Mouse (Mus musculus): ENCODE measurements around the gene Hist1h2bk. TPM values are rescaled to one million over a fixed set of nuclear protein-coding genes. Genes with fewer than 3 reads are reported as not detected.
A peak's percentile ranks its signal among the peaks of the same experiment; 100 is the strongest.

The Hist1h2bk gene
- polyA plus RNA-seq, 1 experiment from 2014 or later = 1.9 TPM

GRCm38 (mm10) chr13:22026058-22027031 lies 9.3 kb upstream of the Hist1h2bk start:
- peaks cover 0 to 8% of the 10 kb centered on the region in 2 experiments; a peak in 2 of 4 replicates for H3K4me1 ChIP-seq (ENCODE audit: control insufficient read depth in 2 of 2, insufficient read depth in 2 of 2, low read length in 2 of 2)
- peak overlapping the region; percentile 5 to 15; a peak in 2 of 4 replicates for H3K27ac ChIP-seq (replicated peaks in 1 of 2; ENCODE audit: control insufficient read depth in 1 of 2, insufficient read depth in 1 of 2, low read depth in 2 of 2, low read length in 2 of 2)
- H3K9me3 ChIP-seq (ENCODE audit: control insufficient read depth, low read length) = no peaks in the 10 kb centered on the region
- ATAC-seq (ENCODE audit: insufficient number of reproducible peaks, insufficient read depth, low FRiP score, low read depth) = no peak
- H3K4me2 ChIP-seq (ENCODE audit: low read length) = peak overlapping the region; percentile 64
- H3K9ac ChIP-seq (ENCODE audit: low read length) = peak overlapping the region; percentile 67
- H3K27me3 ChIP-seq (ENCODE audit: control insufficient read depth, insufficient read depth, low read length) = no peaks in the 10 kb centered on the region
- WGBS = 2% methylated on average over 35 of the region's 35 CpGs
- H3K4me3 ChIP-seq (ENCODE audit: control insufficient read depth in 1 of 2, insufficient read depth in 1 of 2, low read depth in 1 of 2, low read length in 2 of 2) = peak overlapping the region; percentile 53
- no peaks in the 10 kb centered on the region for H3K36me3 ChIP-seq (ENCODE audit: control insufficient read depth, insufficient read depth, low read length)

GRCm38 (mm10) chr13:22028673-22029460 lies 6.8 kb upstream of the Hist1h2bk start:
- 1% methylated on average over 40 of the region's 40 CpGs for WGBS
- Histone ChIP-seq H3K4me2 (ENCODE audit: low read length) (peak overlapping the region; percentile 64), H3K9me3 (ENCODE audit: control insufficient read depth, low read length) (no peaks in the 10 kb centered on the region), H3K9ac (ENCODE audit: low read length) (peak overlapping the region; percentile 72), H3K4me3 (ENCODE audit: control insufficient read depth in 1 of 2, insufficient read depth in 1 of 2, low read depth in 1 of 2, low read length in 2 of 2) (peak overlapping the region; percentile 48 to 78), H3K27ac (replicated peaks in 1 of 2; ENCODE audit: control insufficient read depth in 1 of 2, insufficient read depth in 1 of 2, low read depth in 2 of 2, low read length in 2 of 2) (peak overlapping the region; percentile 76 to 88), H3K4me1 (ENCODE audit: control insufficient read depth in 2 of 2, insufficient read depth in 2 of 2, low read length in 2 of 2) (peaks cover 0 to 8% of the 10 kb centered on the region in 2 experiments; a peak in 2 of 4 replicates), H3K36me3 (ENCODE audit: control insufficient read depth, insufficient read depth, low read length) (no peaks in the 10 kb centered on the region), H3K27me3 (ENCODE audit: control insufficient read depth, insufficient read depth, low read length) (no peaks in the 10 kb centered on the region)
- ATAC-seq (ENCODE audit: insufficient number of reproducible peaks, insufficient read depth, low FRiP score, low read depth) = peak; percentile 75

GRCm38 (mm10) chr13:22029928-22030327 lies 5.7 kb upstream of the Hist1h2bk start:
- H3K36me3 ChIP-seq (ENCODE audit: control insufficient read depth, insufficient read depth, low read length) = no peaks in the 10 kb centered on the region
- H3K27me3 ChIP-seq (ENCODE audit: control insufficient read depth, insufficient read depth, low read length) = no peaks in the 10 kb centered on the region
- ATAC-seq (ENCODE audit: insufficient number of reproducible peaks, insufficient read depth, low FRiP score, low read depth) = no peak
- H3K4me3 ChIP-seq (ENCODE audit: control insufficient read depth in 1 of 2, insufficient read depth in 1 of 2, low read depth in 1 of 2, low read length in 2 of 2) = no peak overlapping the region
- H3K4me1 ChIP-seq (ENCODE audit: control insufficient read depth in 2 of 2, insufficient read depth in 2 of 2, low read length in 2 of 2) = peaks cover 0 to 15% of the 10 kb centered on the region in 2 experiments; a peak in 3 of 4 replicates
- H3K9me3 ChIP-seq (ENCODE audit: control insufficient read depth, low read length) = no peaks in the 10 kb centered on the region
- 34% methylated on average over 8 of the region's 8 CpGs for WGBS
- no peak overlapping the region for H3K4me2 ChIP-seq (ENCODE audit: low read length)
- no peak overlapping the region for H3K9ac ChIP-seq (ENCODE audit: low read length)
- H3K27ac ChIP-seq (replicated peaks in 1 of 2; ENCODE audit: control insufficient read depth in 1 of 2, insufficient read depth in 1 of 2, low read depth in 2 of 2, low read length in 2 of 2) = no peak overlapping the region

- H3K9ac ChIP-seq (ENCODE audit: low read length) = no peak overlapping the region
- H3K4me1 ChIP-seq (ENCODE audit: control insufficient read depth in 2 of 2, insufficient read depth in 2 of 2, low read length in 2 of 2) = peaks cover 0 to 15% of the 10 kb centered on the region in 2 experiments; a peak in 3 of 4 replicates
- H3K9me3 ChIP-seq (ENCODE audit: control insufficient read depth, low read length) = no peaks in the 10 kb centered on the region
- no peak overlapping the region for H3K27ac ChIP-seq (replicated peaks in 1 of 2; ENCODE audit: control insufficient read depth in 1 of 2, insufficient read depth in 1 of 2, low read depth in 2 of 2, low read length in 2 of 2)
- no peak for ATAC-seq (ENCODE audit: insufficient number of reproducible peaks, insufficient read depth, low FRiP score, low read depth)
- no peak overlapping the region for H3K4me2 ChIP-seq (ENCODE audit: low read length)
- 16% methylated on average over 4 of the region's 4 CpGs for WGBS
- no peak overlapping the region for H3K4me3 ChIP-seq (ENCODE audit: control insufficient read depth in 1 of 2, insufficient read depth in 1 of 2, low read depth in 1 of 2, low read length in 2 of 2)
- no peaks in the 10 kb centered on the region for H3K36me3 ChIP-seq (ENCODE audit: control insufficient read depth, insufficient read depth, low read length)
- no peaks in the 10 kb centered on the region for H3K27me3 ChIP-seq (ENCODE audit: control insufficient read depth, insufficient read depth, low read length)
Observed at GRCm38 (mm10) chr13:22030493-22030892, 5.2 kb upstream of the Hist1h2bk start.

- Histone ChIP-seq H3K27ac (replicated peaks in 1 of 2; ENCODE audit: control insufficient read depth in 1 of 2, insufficient read depth in 1 of 2, low read depth in 2 of 2, low read length in 2 of 2) (no peak overlapping the region), H3K4me1 (ENCODE audit: control insufficient read depth in 2 of 2, insufficient read depth in 2 of 2, low read length in 2 of 2) (peaks cover 2 to 20% of the 10 kb centered on the region in 2 experiments; a peak in 3 of 4 replicates), H3K4me2 (ENCODE audit: low read length) (peak overlapping the region; percentile 73), H3K27me3 (ENCODE audit: control insufficient read depth, insufficient read depth, low read length) (no peaks in the 10 kb centered on the region), H3K9me3 (ENCODE audit: control insufficient read depth, low read length) (no peaks in the 10 kb centered on the region), H3K36me3 (ENCODE audit: control insufficient read depth, insufficient read depth, low read length) (no peaks in the 10 kb centered on the region), H3K9ac (ENCODE audit: low read length) (peak overlapping the region; percentile 74; the same call in 1 of the 2 replicates), H3K4me3 (ENCODE audit: control insufficient read depth in 1 of 2, insufficient read depth in 1 of 2, low read depth in 1 of 2, low read length in 2 of 2) (peak overlapping the region in 1 of 2 experiments; percentile 41; a peak in 1 of 4 replicates)
- no peak for ATAC-seq (ENCODE audit: insufficient number of reproducible peaks, insufficient read depth, low FRiP score, low read depth)
- 50% methylated on average over 5 of the region's 5 CpGs for WGBS
Observed at GRCm38 (mm10) chr13:22033741-22034442, 1.8 kb upstream of the Hist1h2bk start.

- Histone ChIP-seq H3K9ac (ENCODE audit: low read length) (peak overlapping the region; percentile 74), H3K9me3 (ENCODE audit: control insufficient read depth, low read length) (no peaks in the 10 kb centered on the region), H3K4me1 (ENCODE audit: control insufficient read depth in 2 of 2, insufficient read depth in 2 of 2, low read length in 2 of 2) (peaks cover 2 to 15% of the 10 kb centered on the region in 2 experiments; a peak in 3 of 4 replicates), H3K36me3 (ENCODE audit: control insufficient read depth, insufficient read depth, low read length) (no peaks in the 10 kb centered on the region), H3K4me2 (ENCODE audit: low read length) (peak overlapping the region; percentile 73), H3K27me3 (ENCODE audit: control insufficient read depth, insufficient read depth, low read length) (no peaks in the 10 kb centered on the region), H3K27ac (replicated peaks in 1 of 2; ENCODE audit: control insufficient read depth in 1 of 2, insufficient read depth in 1 of 2, low read depth in 2 of 2, low read length in 2 of 2) (peak overlapping the region; percentile 73 to 84), H3K4me3 (ENCODE audit: control insufficient read depth in 1 of 2, insufficient read depth in 1 of 2, low read depth in 1 of 2, low read length in 2 of 2) (peak overlapping the region; percentile 41 to 44)
- ATAC-seq (ENCODE audit: insufficient number of reproducible peaks, insufficient read depth, low FRiP score, low read depth) = no peak
- WGBS = 1% methylated on average over 12 of the region's 14 CpGs
Observed at GRCm38 (mm10) chr13:22034443-22035266, 1.0 kb upstream of the Hist1h2bk start.
